Mouse (Mus musculus) thymus, postnatal 36 days (tissue): ENCODE data around the gene Slc4a2.

Experiments used
- DNase-seq, 2 experiments: peaks; one replicate each; pipeline ENCODE4 v3.0.0; 2022; ENCODE audit warnings: mixed read lengths in 2 of 2

Gene Slc4a2

GRCm38 (mm10) chr5:24470600-24470999, 47.0 kb downstream of the Slc4a2 start:
- peak; percentile 71 to 72 for DNase-seq

DNA sequence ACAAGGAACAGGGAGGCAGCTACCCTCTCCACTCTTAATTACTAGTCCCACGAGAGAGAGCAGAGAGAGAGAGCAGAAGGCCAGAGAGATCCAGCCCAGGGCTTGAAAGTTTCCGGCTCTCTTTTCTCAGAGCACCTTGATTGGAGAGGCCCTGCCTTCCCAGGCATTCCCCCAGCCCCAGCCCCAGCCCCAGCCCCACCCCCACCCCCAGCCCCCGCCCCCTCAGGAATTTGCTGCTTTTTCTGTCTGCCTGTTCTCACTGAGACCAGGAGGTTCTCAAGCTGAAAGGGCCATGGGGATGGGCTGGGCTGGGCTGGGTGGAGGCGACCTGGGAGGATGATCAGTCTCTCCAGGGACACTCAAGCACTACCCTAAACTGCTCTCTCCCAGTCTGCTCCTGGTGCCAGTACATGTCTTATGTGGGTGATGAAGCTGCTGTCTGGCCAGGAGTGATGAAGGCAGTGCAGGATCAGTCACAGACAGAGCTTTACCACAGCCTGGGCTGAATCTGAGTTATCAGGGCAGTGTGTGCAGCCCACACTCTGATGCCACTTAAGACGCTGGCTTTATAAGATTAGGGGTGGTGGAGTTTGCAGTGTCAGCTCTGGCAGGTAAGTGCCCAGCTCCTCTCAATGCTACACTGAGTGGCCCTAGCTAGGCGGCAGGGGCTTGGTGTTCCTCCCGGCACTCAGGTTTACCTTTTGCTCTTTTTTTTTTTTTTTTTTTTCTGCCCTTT, 49.4 kb downstream of the Slc4a2 start:
- no peak for DNase-seq

- no peak for DNase-seq
These were observed 50.5 kb downstream of the Slc4a2 start for GRCm38 (mm10) chr5:24474025-24474722.

GRCm38 (mm10) chr5:24474723-24475261, 51.2 kb downstream of the Slc4a2 start:
- peak; percentile 52 to 61 for DNase-seq

DNA sequence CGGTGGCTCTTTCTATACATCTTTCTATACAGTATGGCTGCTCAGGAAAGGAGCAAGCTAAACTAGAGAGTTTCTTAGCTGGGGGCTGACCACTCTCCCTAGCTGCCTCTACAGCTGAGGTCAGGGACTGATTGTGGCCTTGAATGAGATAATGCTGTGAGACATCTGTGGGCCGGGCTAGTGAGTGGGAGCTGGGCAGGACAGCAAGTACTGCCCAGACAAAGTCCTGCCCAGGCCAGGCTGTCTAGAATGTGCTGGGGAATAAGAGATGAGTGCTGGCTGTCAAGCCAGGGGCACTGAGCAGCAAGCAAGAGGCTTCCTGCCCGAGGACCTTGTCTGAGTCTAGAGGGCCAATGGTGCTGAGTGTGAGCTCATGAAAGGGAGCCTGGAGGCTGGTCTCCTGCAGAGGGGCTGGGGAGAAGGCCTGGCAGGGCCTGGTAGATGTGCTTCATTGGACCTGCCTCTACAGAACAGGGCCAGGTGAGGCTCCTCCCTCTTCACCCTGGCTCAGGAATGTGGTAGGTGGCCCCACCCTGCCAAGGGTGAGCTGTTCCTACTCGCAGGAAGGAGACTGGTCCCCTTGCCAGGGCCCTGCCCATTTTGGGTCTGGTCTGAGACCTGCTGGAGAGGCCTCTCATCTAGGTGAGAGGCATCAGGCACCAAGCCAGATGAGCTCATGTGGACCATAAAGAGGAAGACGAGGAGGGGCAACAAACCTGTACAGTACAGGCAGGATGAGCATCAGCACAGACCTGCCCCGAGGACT, 52.0 kb downstream of the Slc4a2 start:
- no peak for DNase-seq

- DNase-seq, result no peak
These were observed 54.3 kb downstream of the Slc4a2 start for GRCm38 (mm10) chr5:24477909-24478308.

- DNase-seq, result peak; percentile 41 to 43
These were observed 58.0 kb downstream of the Slc4a2 start for GRCm38 (mm10) chr5:24481647-24482046.

GRCm38 (mm10) chr5:24482247-24483079, 58.8 kb downstream of the Slc4a2 start:
- DNase-seq, result no peak

GRCm38 (mm10) chr5:24483326-24483725, 59.7 kb downstream of the Slc4a2 start:
- DNase-seq, result peak; percentile 42 to 52

GRCm38 (mm10) chr5:24484963-24485362, 61.3 kb downstream of the Slc4a2 start:
- DNase-seq, result no peak

GRCm38 (mm10) chr5:24486097-24486496, 62.5 kb downstream of the Slc4a2 start:
- DNase-seq, result peak; percentile 64 to 76

DNA sequence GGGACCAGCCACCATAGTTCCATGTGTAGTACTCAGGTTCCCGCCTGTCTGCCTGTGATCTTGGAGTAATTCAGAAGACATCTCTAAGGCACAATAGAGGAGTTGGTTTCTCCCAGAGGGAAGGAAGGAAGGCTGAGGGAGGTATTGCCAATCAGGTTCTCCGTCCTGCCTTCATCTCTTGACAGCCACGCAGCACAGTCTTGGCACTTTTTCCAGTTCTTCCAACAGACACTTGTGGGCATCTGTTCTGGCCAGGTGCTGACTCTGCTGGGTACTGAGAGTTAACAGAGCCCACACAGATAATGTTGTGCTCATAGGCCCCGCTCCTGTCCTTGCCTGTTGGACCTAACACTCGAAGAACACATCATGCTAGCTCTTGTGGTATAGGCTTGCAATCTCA, 63.1 kb downstream of the Slc4a2 start:
- DNase-seq, result no peak

DNA sequence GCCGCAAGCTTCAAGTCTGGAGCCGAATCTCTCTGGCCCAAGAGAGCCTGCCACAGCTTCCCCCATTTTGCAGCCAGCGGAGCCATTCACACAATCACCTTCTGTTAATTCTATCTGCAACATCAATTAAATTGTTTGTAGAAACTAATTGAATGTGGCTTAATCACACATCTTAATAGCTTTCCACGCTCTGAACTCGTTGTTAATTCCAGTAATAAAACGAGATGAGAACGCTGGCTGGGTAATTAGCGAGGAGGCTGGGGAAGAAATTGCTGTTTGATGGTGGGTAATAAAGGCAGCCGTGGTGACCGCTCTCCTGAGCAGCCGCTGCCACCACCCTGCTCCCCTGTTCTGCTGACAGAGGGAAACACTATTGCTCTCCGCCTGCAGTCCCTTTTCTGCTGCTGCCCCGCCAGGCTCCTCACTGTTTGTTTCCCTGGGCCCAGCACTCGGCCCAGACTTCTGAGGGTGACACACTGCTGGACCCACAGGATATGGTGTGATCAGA, 66.8 kb downstream of the Slc4a2 start:
- no peak for DNase-seq
